Mouse (Mus musculus): ENCODE results near the gene Etv6. TPM values are rescaled to one million over a fixed set of nuclear protein-coding genes. Genes with fewer than 3 reads are reported as not detected.

Gene Etv6
- total RNA-seq, 2 experiments from 2014 or later: 9.2 to 9.8 TPM

- no peak for DNase-seq (ENCODE audit: low spot score in 2 of 2)
- Histone ChIP-seq H3K4me3 (no peak overlapping the region), H3K27ac (no peak overlapping the region)
- no peak for TF ChIP-seq CTCF (conservative IDR thresholded peaks at IDR 0.05)
These were observed 13.5 kb downstream of the Etv6 start for GRCm38 (mm10) chr6:134048965-134049364.

DNA sequence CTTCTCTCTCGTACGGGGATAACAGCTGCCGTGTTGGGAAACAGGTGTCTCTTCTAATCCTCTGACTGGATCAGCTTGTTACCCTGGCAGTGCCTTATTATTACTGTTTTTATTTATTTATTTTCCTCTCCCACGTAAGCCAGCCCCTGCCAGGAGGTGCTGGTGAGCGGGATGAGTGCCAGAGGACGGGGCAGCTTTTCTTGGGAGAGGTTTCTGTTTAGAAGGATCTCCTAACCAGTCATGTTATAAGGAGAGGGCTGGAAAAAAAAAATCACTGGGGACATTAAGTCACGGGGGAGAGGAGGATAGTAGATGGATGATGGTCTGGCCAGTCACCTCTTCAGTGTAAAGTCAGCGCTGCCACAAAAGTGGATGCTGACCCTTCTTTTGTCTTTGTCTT is 15.0 kb downstream of the Etv6 start:
- no peak for DNase-seq (ENCODE audit: low spot score in 2 of 2)
- Histone ChIP-seq H3K4me3 (no peak overlapping the region), H3K27ac (no peak overlapping the region)
- no peak for TF ChIP-seq CTCF (conservative IDR thresholded peaks at IDR 0.05)

- TF ChIP-seq CTCF (conservative IDR thresholded peaks at IDR 0.05): no peak
- Histone ChIP-seq H3K4me3 (no peak overlapping the region), H3K27ac (no peak overlapping the region)
- no peak for DNase-seq (ENCODE audit: low spot score in 2 of 2)
These were observed 16.4 kb downstream of the Etv6 start for GRCm38 (mm10) chr6:134051950-134052349.

DNA sequence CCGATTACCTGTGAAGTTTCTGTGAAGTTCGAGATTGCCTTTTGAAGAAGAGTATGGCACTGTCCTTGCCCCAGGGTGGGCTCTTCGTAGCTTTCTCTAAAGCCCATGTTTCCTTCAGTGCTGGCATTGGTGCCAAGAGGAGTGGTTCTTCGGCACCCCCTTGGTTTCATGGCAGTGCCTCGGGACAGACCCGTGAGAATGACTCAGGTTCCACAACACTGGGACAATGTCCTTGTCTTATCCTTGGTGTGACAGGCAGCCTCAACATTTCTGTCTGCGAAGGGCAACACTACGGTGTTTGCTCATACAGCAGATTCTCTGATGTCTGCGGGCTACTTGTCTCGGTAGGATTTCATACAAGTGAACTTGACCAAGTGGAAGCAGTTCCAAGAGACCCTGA is 17.6 kb downstream of the Etv6 start:
- TF ChIP-seq CTCF (conservative IDR thresholded peaks at IDR 0.05): no peak
- no peak for DNase-seq (ENCODE audit: low spot score in 2 of 2)
- no peak overlapping the region for H3K4me3 ChIP-seq
- no peak overlapping the region for H3K27ac ChIP-seq

- no peak overlapping the region for H3K27ac ChIP-seq
- no peak for DNase-seq (ENCODE audit: low spot score in 2 of 2)
- H3K4me3 ChIP-seq: no peak overlapping the region
- no peak for TF ChIP-seq CTCF (conservative IDR thresholded peaks at IDR 0.05)
These were observed 18.1 kb downstream of the Etv6 start for GRCm38 (mm10) chr6:134053566-134053965.

DNA sequence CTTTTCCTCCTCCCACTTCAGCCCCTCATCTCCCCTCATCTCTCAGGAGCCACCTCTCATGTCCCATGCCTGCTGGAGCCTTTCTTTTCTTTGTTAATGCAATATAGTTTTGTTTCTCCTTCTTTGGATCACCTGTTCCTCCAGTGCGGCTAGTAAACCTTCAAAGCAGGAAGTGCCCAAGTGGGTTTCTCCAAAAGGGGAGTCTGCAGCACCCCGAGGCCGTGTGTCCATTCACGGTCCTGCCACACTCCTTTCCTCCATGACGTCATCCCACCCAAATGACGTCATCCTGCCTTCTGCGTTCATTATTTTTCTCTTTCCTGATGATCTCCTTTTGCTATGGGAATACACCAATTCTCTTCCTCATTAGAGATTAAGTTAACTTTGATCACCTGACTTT is 20.1 kb downstream of the Etv6 start:
- Histone ChIP-seq H3K4me3 (no peak overlapping the region), H3K27ac (no peak overlapping the region)
- DNase-seq (ENCODE audit: low spot score in 2 of 2): no peak
- TF ChIP-seq CTCF (conservative IDR thresholded peaks at IDR 0.05): no peak

GRCm38 (mm10) chr6:134058451-134058850 is 23.0 kb downstream of the Etv6 start:
- Histone ChIP-seq H3K4me3 (no peak overlapping the region), H3K27ac (peak overlapping the region; percentile 73; the same call in 1 of the 2 replicates)
- DNase-seq (ENCODE audit: low spot score in 2 of 2): no peak
- no peak for TF ChIP-seq CTCF (conservative IDR thresholded peaks at IDR 0.05)

DNA sequence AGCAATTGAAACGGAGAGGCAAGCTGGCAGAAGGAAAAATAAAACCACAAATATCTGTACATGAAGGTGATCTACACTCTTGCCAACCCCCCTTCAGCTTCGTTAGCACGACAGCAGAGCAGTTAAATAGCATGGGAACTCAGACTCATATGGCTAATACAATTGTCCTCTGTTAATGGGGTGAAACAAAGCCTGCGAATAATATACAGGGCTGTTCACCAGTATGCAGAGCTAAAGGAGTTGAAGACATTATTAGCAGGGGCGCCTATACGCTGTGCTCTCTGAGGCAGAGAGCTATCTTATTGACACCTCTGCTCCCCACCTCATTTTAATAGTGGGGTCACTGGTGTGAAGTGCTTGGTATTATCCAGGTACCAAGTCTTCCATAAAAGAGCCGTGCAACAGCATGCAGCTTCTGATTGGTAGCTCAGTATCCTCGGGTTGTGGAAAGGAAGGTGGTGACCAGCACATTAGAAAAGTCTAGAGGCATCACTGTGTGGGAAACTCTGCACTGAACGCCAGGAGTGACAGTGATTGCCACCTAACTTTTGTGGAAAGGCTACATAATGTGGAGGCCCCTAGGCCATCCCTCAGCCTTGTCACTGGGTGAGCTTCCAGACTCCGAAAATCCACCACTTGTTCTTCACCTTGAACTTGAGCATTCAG is 23.5 kb downstream of the Etv6 start:
- Histone ChIP-seq H3K4me3 (no peak overlapping the region), H3K27ac (peak overlapping the region; percentile 73)
- no peak for DNase-seq (ENCODE audit: low spot score in 2 of 2)
- TF ChIP-seq CTCF (conservative IDR thresholded peaks at IDR 0.05): no peak

DNA sequence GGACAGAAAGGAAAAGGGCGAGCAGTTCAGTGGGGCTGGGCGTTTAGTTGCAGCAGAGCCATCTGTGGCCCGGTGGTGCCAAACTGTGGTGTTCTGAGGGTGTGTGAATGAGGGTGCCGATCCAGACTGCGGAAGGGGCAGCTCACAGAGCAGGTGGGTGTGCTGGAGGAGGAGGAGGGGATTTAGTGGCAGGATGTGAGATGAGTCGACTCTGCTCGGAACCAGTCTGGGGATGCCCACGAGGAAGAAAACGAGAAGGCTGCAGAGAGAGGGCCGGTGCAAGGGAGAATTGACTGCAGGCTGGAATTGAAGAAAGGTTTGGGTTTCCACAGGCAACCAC is 24.0 kb downstream of the Etv6 start:
- no peak for TF ChIP-seq CTCF (conservative IDR thresholded peaks at IDR 0.05)
- Histone ChIP-seq H3K4me3 (no peak overlapping the region), H3K27ac (peak overlapping the region; percentile 73)
- DNase-seq (ENCODE audit: low spot score in 2 of 2): no peak

GRCm38 (mm10) chr6:134060036-134060435 is 24.5 kb downstream of the Etv6 start:
- TF ChIP-seq CTCF (conservative IDR thresholded peaks at IDR 0.05): no peak
- peak overlapping the region; percentile 73; the same call in 1 of the 2 replicates for H3K27ac ChIP-seq
- H3K4me3 ChIP-seq: no peak overlapping the region
- no peak for DNase-seq (ENCODE audit: low spot score in 2 of 2)

DNA sequence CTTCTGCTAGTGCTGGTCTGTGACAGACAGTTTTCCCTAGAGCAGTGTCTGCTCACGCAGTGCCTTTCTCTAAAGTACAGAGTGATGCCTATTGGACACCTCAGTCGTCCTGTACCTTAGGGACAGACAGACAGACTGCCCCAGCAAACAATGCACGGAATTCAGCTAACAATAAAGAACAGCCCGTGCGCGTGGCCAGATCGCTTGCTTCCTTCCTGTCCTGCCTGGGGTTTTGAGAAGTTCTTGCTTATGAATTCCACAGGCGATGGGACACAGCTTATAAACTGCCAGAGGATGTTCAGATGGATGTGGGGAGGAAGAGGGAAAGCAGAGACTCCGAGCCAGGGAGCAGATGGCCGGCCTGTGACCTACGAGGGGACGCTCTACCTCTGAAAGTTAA is 25.3 kb downstream of the Etv6 start:
- no peak for TF ChIP-seq CTCF (conservative IDR thresholded peaks at IDR 0.05)
- no peak for DNase-seq (ENCODE audit: low spot score in 2 of 2)
- Histone ChIP-seq H3K4me3 (no peak overlapping the region), H3K27ac (no peak overlapping the region)

- Histone ChIP-seq H3K27ac (no peak overlapping the region), H3K4me3 (no peak overlapping the region)
- TF ChIP-seq CTCF (conservative IDR thresholded peaks at IDR 0.05): no peak
- no peak for DNase-seq (ENCODE audit: low spot score in 2 of 2)
These were observed 29.7 kb downstream of the Etv6 start for GRCm38 (mm10) chr6:134065018-134065725.

- Histone ChIP-seq H3K27ac (no peak overlapping the region), H3K4me3 (no peak overlapping the region)
- TF ChIP-seq CTCF (conservative IDR thresholded peaks at IDR 0.05): no peak
- no peak for DNase-seq (ENCODE audit: low spot score in 2 of 2)
These were observed 30.6 kb downstream of the Etv6 start for GRCm38 (mm10) chr6:134066112-134066511.

- Histone ChIP-seq H3K27ac (no peak overlapping the region), H3K4me3 (no peak overlapping the region)
- no peak for DNase-seq (ENCODE audit: low spot score in 2 of 2)
- TF ChIP-seq CTCF (conservative IDR thresholded peaks at IDR 0.05): no peak
These were observed 31.5 kb downstream of the Etv6 start for GRCm38 (mm10) chr6:134066996-134067395.
